Mouse (Mus musculus) erythroblast, embryonic 14.5 days (primary cell): ENCODE results near the gene Prkch. TPM values are rescaled to one million over a fixed set of nuclear protein-coding genes. Genes with fewer than 3 reads are reported as not detected.
"Not testable (repeated sequence)": the region's sequence is repeated elsewhere in the genome, so short reads cannot be mapped to it uniquely, and the experiment has no call there.

Source experiments
- H3K27me3 ChIP-seq: 2 replicates; pipeline ENCODE4 v1.6.1; 2012; ENCODE audit warnings: inconsistent platforms; ENCODE audit not compliant: control insufficient read depth
- H3K36me3 ChIP-seq: 2 replicates; pipeline ENCODE4 v1.6.1; 2012; ENCODE audit warnings: mild to moderate bottlenecking, inconsistent platforms; ENCODE audit not compliant: control insufficient read depth
- H3K4me1 ChIP-seq: 2 replicates; pipeline ENCODE4 v1.6.1; 2012; ENCODE audit warnings: inconsistent platforms; ENCODE audit not compliant: control insufficient read depth
- H3K4me3 ChIP-seq: replicated peaks from 2 replicates; pipeline ENCODE3; 2012; ENCODE audit warnings: moderate library complexity, mild to moderate bottlenecking, inconsistent platforms
- H3K9me3 ChIP-seq: 2 replicates; pipeline ENCODE4 v1.6.1; 2012; ENCODE audit warnings: low read length, inconsistent platforms, mixed read lengths; ENCODE audit not compliant: control insufficient read depth
- GATA1 ChIP-seq: IDR thresholded peaks from 2 replicates; pipeline ENCODE4 v1.6.1; 2012; ENCODE audit warnings: low read length, inconsistent platforms, mixed read lengths
- TAL1 ChIP-seq: IDR thresholded peaks from 3 replicates; pipeline ENCODE4 v1.6.1; 2012; ENCODE audit warnings: low read length, inconsistent platforms, mixed read lengths
- polyA plus RNA-seq: library from polyadenylated mRNA; stranded (reverse); fragments of >175 nt; gene quantifications from 2 replicates; pipeline ENCODE4 v1.2.3, GENCODE M21; 2012

Prkch gene
- polyA plus RNA-seq, result 0.01 TPM in 2 replicates

DNA sequence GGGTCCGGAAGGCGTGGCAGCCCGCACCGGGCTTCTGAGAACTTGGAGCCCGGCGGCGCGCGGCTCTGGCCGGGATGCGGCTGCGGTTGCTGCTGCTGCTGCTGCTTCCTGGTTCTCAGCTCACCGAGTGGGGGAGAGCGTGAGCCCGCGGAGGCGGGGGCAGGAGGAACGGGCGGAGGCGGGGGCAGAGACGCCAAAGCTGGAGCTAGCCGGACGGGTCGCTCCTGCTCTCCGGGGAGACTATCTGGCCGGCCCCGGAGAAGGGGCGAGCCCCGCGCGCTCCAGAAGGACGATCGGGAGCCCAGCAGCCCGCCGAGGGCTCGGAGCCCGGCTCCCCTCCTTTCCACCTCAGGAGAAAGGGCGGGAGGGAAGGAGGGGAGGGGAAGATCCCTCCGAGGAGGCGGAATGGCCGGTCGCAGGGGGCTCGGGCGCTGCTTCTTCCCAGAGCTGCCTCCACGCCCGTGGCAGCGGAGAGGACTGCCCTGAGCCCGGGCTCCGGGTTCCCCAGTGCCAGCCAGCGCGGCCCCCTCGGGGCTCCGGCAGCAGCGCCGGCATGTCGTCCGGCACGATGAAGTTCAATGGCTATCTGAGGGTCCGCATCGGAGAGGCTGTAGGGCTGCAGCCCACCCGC is at the start of gene Prkch:
Gene Prkch, plus strand, starts transcription at position 187 of the 631 bp plus-strand sequence.
- H3K27me3 ChIP-seq, result peaks cover 36% of the 10 kb centered on the region
- H3K9me3 ChIP-seq, result no peaks in the 10 kb centered on the region
- no peaks in the 10 kb centered on the region for H3K36me3 ChIP-seq
- H3K4me3 ChIP-seq, result peak within 1 kb of the TSS; percentile 36
- H3K4me1 ChIP-seq, result no peaks in the 10 kb centered on the region
- TF ChIP-seq GATA1 (no peak), TAL1 (no peak)

- peak overlapping the region; percentile 19 for H3K4me3 ChIP-seq
- H3K36me3 ChIP-seq, result no peaks in the 10 kb centered on the region
- TF ChIP-seq TAL1 (no peak), GATA1 (no peak)
- peaks cover 7% of the 10 kb centered on the region for H3K27me3 ChIP-seq
- H3K4me1 ChIP-seq, result peaks cover 4% of the 10 kb centered on the region
- H3K9me3 ChIP-seq, result no peaks in the 10 kb centered on the region
Measured at GRCm38 (mm10) chr12:73537499-73538138, 47.0 kb upstream of the Prkch start.

DNA sequence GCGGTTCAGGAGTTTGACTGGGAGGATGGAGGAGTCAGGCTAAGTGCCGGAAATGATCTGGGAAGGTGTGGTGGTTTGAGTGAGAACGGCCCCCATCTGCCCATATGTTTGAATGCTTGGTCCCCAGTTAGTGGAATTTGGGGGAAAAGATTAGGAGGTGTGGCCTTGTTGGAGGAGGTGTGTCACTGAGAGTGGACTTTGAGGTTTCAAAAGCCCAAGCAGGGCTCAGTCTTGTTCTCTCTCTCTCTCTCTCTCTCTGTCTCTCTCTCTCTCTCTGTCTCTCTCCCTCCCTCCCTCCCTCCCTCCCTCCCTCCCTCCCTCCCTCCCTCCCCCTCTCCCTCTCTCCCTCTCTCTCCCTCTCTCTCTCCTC is 46.5 kb upstream of the Prkch start:
- H3K4me1 ChIP-seq, H3K9me3 ChIP-seq, H3K36me3 ChIP-seq: not testable (repeated sequence)
- H3K27me3 ChIP-seq, result peaks cover 11% of the 10 kb centered on the region
- peak overlapping the region; percentile 19 for H3K4me3 ChIP-seq

DNA sequence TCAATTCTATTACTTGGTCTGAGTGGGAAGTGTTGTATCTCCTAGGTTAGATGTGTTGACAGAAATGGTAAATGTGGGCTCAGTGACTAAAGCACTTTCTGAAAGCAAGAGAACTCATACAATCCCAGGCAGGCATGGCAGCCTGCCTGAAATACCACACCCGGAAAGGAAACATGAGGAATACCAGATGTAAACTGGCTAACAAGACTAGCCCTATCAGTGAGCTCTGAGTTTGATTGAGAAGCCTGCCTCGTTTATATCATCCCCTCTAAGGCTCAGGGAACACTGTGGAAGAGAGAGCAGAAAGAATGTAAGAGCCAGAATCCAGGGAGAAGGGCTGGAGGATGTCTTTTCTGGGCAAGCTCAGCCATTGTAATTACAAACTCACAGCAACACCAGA is 45.4 kb upstream of the Prkch start:
- Histone ChIP-seq H3K36me3 (no peaks in the 10 kb centered on the region), H3K27me3 (peaks cover 18% of the 10 kb centered on the region), H3K4me1 (peaks cover 4% of the 10 kb centered on the region), H3K4me3 (no peak overlapping the region), H3K9me3 (no peaks in the 10 kb centered on the region)
- TF ChIP-seq GATA1 (no peak), TAL1 (no peak)

GRCm38 (mm10) chr12:73540402-73540801 is 44.2 kb upstream of the Prkch start:
- Histone ChIP-seq H3K27me3 (peaks cover 30% of the 10 kb centered on the region), H3K4me1 (peaks cover 4% of the 10 kb centered on the region), H3K36me3 (no peaks in the 10 kb centered on the region), H3K4me3 (no peak overlapping the region), H3K9me3 (peaks cover 4% of the 10 kb centered on the region; the same call in 1 of the 2 replicates)
- no peak for TF ChIP-seq TAL1
- TF ChIP-seq GATA1, result no peak

GRCm38 (mm10) chr12:73543191-73543590 is 41.4 kb upstream of the Prkch start:
- Histone ChIP-seq H3K4me3 (no peak overlapping the region), H3K9me3 (peaks cover 6% of the 10 kb centered on the region; the same call in 1 of the 2 replicates), H3K27me3 (peaks cover 57% of the 10 kb centered on the region), H3K36me3 (no peaks in the 10 kb centered on the region), H3K4me1 (peaks cover 4% of the 10 kb centered on the region)
- TF ChIP-seq GATA1, result no peak
- TF ChIP-seq TAL1, result no peak

DNA sequence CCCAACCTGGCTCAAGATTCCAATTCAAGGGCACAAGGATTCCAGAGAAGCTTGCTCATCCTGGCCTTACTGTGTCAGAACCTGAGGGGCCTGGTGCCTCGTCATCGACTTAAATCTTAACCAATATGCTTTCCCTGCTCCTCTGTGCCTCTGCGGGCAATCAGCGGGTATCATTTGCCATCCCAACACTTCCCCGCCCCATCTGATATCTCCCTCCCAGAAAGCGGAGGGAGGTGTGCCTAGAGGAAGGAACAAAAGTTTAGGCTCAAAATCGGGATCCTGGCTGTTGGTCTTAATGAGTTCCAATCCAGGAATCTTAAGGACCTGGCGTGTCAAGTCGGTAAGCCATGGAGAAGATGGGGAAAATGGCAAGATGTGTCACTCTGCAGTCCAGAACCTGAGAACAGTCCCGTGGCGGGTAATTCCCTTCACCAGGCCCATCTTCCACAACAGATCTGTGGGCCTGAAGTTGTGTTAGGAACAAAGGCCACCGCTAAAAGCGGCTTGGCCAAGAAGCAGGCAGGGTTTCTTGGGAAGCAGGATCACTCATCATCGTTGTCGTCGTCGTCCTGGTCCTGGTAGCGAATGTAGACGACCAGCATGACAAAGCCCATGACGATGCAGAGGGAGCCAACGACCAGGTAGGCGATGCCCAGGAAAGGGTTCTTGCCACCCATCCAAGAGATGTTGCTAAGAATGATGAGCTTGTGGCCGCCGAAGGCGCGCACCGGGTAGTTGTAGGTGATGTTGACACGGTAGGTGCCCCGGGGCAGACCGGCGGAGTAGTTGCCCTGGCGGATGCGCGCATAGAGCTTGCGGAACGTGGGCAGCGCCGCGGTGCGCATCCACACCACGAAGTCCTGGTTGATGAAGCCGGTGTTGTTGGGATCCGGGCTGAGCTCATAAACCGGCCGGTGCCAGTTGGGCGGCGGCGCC is 39.6 kb upstream of the Prkch start:
- Histone ChIP-seq H3K27me3 (peaks cover 66% of the 10 kb centered on the region), H3K4me3 (peak overlapping the region; percentile 48), H3K9me3 (peaks cover 6% of the 10 kb centered on the region; the same call in 1 of the 2 replicates), H3K4me1 (peaks cover 4% of the 10 kb centered on the region), H3K36me3 (no peaks in the 10 kb centered on the region)
- TF ChIP-seq TAL1, result no peak
- no peak for TF ChIP-seq GATA1

DNA sequence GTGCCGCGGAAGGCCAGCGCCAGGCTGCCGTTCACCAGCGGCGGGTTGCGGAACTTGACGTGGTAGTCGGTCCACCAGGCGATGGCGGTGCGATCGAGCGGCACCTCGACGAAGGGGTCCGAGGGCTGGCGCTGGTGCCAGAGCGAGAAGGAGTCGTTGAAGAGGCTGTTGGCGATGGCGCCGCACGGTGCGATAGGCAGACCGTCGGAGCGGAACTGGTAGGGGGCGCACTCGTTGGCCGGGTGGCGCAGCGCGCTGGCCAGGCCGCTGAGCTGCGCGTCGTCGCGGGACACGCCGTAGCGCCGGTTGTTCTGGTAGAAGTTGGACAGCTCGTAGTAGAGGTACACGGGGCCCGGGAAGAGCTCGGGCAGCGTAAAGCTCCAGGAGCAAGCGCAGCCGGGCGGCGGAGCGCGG is 38.9 kb upstream of the Prkch start:
- Histone ChIP-seq H3K36me3 (no peaks in the 10 kb centered on the region), H3K27me3 (peaks cover 66% of the 10 kb centered on the region), H3K4me3 (peak overlapping the region; percentile 48), H3K4me1 (peaks cover 4% of the 10 kb centered on the region), H3K9me3 (peaks cover 6% of the 10 kb centered on the region; the same call in 1 of the 2 replicates)
- TF ChIP-seq TAL1 (no peak), GATA1 (no peak)

GRCm38 (mm10) chr12:73546086-73546711 is 38.4 kb upstream of the Prkch start, which contains the start of gene Tmem30b:
Tmem30b (minus strand) TSS chr12:73546392.
- TF ChIP-seq TAL1, result no peak
- no peak for TF ChIP-seq GATA1
- H3K4me3 ChIP-seq, result peak within 1 kb of the TSS; percentile 48
- H3K4me1 ChIP-seq, result peaks cover 4% of the 10 kb centered on the region
- H3K9me3 ChIP-seq, result peaks cover 6% of the 10 kb centered on the region; the same call in 1 of the 2 replicates
- no peaks in the 10 kb centered on the region for H3K36me3 ChIP-seq
- H3K27me3 ChIP-seq, result peaks cover 66% of the 10 kb centered on the region
